Mouse (Mus musculus) embryonic facial prominence, embryonic 12.5 days (tissue): ENCODE data around the gene Xpo1. TPM values are rescaled to one million over a fixed set of nuclear protein-coding genes. Genes with fewer than 3 reads are reported as not detected.

Experiments
- polyA plus RNA-seq: library from polyadenylated mRNA; unstranded; fragments of >200 nt; fragmentation: Nextera tagmentation; extraction: Ambion mirVana; gene quantifications from 2 replicates; pipeline ENCODE4 v1.2.1, GENCODE M21; 2016

The Xpo1 gene
- polyA plus RNA-seq, 1 experiment from 2014 or later, result 182 TPM

Other genes with a start within 250 kb of the Xpo1 start
- 4.7 and 5.5 TPM in 2 replicates for gene Fam161a, start 248.5 kb upstream of the Xpo1 start, polyA plus RNA-seq
- 30.5 and 30.7 TPM in 2 replicates for gene Usp34, start 50.9 kb downstream of the Xpo1 start, polyA plus RNA-seq
- gene Ahsa2, start 242.0 kb downstream of the Xpo1 start, polyA plus RNA-seq, result 122 and 132 TPM in 2 replicates